Mouse (Mus musculus): ENCODE measurements around the gene Srebf2. TPM values are rescaled to one million over a fixed set of nuclear protein-coding genes. Genes with fewer than 3 reads are reported as not detected.
"Not testable (repeated sequence)": the region's sequence is repeated elsewhere in the genome, so short reads cannot be mapped to it uniquely, and the experiment has no call there.

The Srebf2 gene
- total RNA-seq, 2 experiments from 2014 or later, result 21.0 to 28.3 TPM

GRCm38 (mm10) chr15:82221104-82221860, 74.3 kb downstream of the Srebf2 start:
- ATAC-seq (replicated peaks; ENCODE audit: poor library complexity), result no peak

DNA sequence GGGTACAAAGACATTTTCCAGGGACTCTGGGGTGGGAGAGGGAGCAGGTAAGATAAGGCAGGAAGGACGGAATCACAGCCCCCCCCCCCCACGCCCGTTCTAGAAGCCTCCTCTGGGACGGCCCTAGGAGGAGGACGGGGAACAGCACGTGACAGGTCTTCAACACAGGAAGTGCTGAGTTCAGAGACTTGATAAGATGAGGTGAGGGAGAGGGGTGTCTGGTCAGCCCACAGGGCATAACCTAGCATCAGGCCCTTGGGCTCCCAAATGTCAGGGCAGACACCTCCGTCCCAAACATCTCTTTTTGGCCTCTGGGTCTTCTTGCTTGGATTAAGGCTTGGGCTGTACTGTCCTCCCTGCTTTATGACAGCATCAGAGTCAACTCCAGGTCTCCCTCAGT, 76.3 kb downstream of the Srebf2 start:
- ATAC-seq (replicated peaks; ENCODE audit: poor library complexity), result no peak

DNA sequence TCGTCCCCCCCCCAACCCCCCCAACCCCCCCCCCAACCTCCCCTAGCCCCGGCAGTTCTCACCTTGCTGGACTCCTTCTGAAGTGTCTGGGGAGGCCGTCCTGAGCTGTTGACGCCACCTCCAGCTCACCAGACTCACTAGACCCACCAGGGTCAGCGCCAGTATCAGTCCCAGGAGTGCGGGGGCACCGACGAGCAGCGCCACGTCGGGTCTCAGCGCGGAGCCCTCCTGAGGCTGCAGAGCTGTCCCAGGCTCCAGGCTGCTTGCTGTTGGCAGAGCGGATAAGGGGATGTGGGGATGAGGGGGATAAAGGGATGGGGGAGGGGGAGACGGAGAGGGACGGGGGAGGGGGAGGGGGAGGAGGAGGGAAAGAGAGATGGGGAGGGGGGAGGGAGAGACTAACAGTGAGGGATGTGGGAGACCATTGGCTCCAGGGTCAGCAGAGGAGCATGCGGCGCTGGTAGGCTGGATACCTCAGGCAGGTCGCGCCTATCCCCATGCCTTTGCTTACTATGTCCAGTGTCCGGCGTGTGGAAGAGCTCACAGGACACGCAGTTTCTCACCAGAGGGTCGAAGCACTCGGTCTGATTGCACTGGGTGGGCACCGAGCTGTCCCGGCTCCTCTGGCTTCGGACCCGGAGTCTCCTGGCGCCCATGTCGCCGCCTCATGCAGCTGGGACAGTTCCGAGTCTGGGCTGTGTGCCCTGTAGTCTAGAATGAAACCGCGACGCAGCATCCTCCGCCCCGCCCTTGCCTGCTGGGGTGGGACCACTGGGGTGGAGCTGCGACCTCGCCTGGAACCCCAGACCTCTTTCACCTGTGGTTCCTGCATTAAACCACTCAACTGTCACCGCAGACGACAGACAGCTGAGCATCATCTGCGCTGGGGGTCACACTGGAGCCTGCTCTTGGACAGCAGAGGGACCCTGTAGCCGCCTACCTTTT, 76.9 kb downstream of the Srebf2 start, which contains the start of gene Tnfrsf13c:
Gene Tnfrsf13c (minus strand): TSS at position 713 of the 945 bp plus-strand sequence.
- ATAC-seq (replicated peaks; ENCODE audit: poor library complexity), result peak; percentile 81

GRCm38 (mm10) chr15:82224602-82225215, 77.7 kb downstream of the Srebf2 start:
- peak; percentile 24 for ATAC-seq (replicated peaks; ENCODE audit: poor library complexity)

- ATAC-seq (replicated peaks; ENCODE audit: poor library complexity), result no peak
Observed at GRCm38 (mm10) chr15:82225769-82226168, 78.8 kb downstream of the Srebf2 start.

DNA sequence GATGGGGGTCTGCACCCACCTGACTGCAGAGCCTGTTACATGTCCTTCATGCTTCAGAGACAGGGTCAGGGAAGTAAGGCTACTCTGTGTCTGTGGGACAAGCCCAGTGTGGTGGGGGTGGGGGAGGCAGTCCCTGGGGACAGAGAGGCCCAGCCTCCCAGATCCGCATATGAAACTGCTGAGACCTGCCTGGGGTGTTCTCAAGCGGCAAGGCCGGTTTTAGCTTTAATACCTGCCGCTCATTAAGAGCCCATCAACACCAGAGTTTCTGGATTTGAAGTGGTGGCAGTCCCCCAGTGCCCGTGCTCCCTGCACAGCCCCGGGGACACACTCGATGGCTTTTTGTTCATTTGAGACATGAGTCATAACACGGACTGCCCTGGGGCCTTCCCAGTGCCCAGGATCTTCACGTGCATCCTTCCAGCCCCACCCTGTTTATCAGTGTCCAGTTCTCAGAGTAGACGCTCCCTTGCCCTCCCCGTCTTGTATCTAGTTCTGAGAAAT, 82.6 kb downstream of the Srebf2 start:
- ATAC-seq (replicated peaks; ENCODE audit: poor library complexity), result no peak

DNA sequence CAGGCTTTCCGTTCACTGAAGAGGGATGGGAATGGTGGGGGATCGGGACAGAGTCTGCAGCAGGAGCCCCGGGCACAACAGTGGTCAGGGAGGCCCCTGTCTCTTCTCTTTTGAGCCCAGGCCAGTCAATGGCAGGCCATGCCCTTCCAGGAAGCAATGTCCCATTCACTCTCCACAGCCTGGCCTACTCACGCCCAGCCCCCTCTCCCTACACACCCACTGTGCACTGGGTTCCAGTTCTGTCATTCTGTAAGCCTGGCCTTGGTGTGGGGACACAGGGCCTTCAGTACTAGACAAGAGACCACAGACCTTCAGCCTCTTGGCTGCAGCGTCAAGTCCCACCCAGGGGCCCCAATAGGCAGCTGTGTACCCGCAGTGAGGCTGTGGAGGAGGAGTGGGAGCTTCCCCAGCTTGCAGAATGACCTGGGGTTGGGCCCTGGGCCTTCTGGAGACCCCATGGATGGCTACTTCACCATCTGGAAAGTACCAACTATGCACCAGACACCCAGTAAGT, 83.2 kb downstream of the Srebf2 start:
- ATAC-seq (replicated peaks; ENCODE audit: poor library complexity), result no peak

GRCm38 (mm10) chr15:82231100-82231499, 84.1 kb downstream of the Srebf2 start:
- ATAC-seq (replicated peaks; ENCODE audit: poor library complexity), result no peak

GRCm38 (mm10) chr15:82231591-82232378, 84.8 kb downstream of the Srebf2 start:
- ATAC-seq (replicated peaks; ENCODE audit: poor library complexity), result no peak

GRCm38 (mm10) chr15:82232651-82233050, 85.7 kb downstream of the Srebf2 start:
- no peak for ATAC-seq (replicated peaks; ENCODE audit: poor library complexity)

- peak; percentile 60 for ATAC-seq (replicated peaks; ENCODE audit: poor library complexity)
Observed at GRCm38 (mm10) chr15:82235661-82236060, 88.7 kb downstream of the Srebf2 start.

GRCm38 (mm10) chr15:82236565-82236964, 89.6 kb downstream of the Srebf2 start:
- peak; percentile 96 for ATAC-seq (replicated peaks; ENCODE audit: poor library complexity)

- ATAC-seq (replicated peaks; ENCODE audit: poor library complexity), result no peak
Observed at GRCm38 (mm10) chr15:82243311-82243710, 96.3 kb downstream of the Srebf2 start.

GRCm38 (mm10) chr15:82243742-82244114, 96.7 kb downstream of the Srebf2 start:
- ATAC-seq (replicated peaks; ENCODE audit: poor library complexity), result peak; percentile 22

GRCm38 (mm10) chr15:82244115-82244804, 97.3 kb downstream of the Srebf2 start, which contains the start of gene Cenpm:
Gene Cenpm, minus strand, starts transcription at chr15:82244748.
- peak; percentile 99 for ATAC-seq (replicated peaks; ENCODE audit: poor library complexity)

GRCm38 (mm10) chr15:82244805-82245161, 97.8 kb downstream of the Srebf2 start:
- ATAC-seq (replicated peaks; ENCODE audit: poor library complexity), result not testable (repeated sequence)

GRCm38 (mm10) chr15:82247131-82247776, 100.3 kb downstream of the Srebf2 start:
- no peak for ATAC-seq (replicated peaks; ENCODE audit: poor library complexity)

GRCm38 (mm10) chr15:82251579-82251978, 104.6 kb downstream of the Srebf2 start:
- 0 out of 2 replicates have a peak, but pooled peaks have one; percentile 34 for ATAC-seq (replicated peaks; ENCODE audit: poor library complexity)

DNA sequence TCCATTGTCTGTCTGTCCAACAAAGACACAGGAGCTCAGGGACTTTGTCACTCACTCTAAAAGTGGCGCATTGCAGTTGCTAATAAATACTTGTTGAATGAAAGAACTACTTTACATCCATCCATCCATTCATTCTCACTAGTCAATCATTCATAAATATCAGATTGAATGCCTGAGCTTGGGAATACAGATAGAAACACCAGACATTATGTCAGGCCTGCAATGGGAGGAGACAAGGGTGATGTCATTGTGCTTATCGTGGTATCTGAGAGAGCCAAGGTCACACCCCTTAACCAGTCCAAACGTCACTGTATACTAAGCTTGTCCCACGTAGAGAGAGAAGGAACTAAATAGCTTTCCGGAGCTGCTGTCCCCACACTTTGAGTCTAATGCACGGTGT, 105.1 kb downstream of the Srebf2 start, which contains the start of gene 1500009C09Rik:
Gene 1500009C09Rik (plus strand): TSS at position 301 of the 400 bp plus-strand sequence.
- no peak for ATAC-seq (replicated peaks; ENCODE audit: poor library complexity)

Measured in megakaryocyte progenitor cell, adult 5-6 weeks (primary cell).